Mouse (Mus musculus) kidney, adult 9 months (tissue): ENCODE results near the gene Mettl16.

Experiments
- DNase-seq: peaks from one replicate; pipeline ENCODE4 v3.0.0; 2022

The Mettl16 gene

DNA sequence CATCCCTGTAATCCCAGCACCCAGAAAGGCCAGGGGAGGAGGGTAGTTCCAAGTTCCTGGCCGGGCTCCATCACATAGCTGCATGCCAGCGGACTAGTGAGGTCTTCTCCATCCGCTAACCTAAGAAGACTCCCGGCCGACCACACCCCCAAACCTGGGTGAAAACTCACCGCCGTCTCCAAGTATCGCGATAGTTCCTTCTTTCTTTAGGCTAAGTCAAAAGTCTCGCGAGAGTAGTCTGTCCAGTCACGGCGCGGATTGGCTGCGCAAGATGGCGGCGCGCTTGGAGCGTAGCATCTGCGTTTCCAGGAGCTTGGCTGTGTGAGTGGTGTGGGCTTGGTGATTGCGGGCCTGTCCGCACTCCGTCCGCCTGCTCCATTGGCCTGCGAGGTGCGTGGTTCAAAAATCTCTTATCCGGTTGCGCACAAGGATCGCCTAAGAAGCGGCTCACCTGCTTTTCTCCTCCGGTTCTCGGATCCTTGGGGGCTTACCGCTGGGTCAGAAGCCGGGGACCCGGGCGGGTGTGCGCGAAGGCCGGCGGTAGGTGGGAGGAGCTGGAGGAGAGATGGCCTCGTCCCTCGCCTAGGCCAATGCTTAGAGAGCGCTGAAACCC, at the start of gene Mettl16:
Gene Mettl16, plus strand, starts transcription at position 236 of the 613 bp plus-strand sequence.
- DNase-seq, result peak; percentile 98

DNA sequence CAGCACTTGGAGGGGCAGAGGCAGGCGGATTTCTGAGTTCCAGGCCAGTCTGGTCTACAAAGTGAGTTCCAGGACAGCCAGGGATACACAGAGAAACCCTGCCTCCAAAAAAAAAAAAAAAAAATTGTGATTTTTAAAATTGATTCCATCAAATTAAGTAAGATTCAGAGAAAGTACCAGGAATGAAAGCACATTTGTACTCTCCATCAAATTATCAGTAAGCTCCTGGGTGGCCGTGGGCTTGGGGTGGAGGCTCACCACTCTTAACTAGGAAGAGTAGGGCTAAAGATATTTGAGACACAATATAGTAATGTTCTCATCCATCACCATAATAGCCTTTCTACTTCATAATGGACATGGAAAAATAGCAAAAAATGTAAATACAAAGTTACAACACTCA, 49.5 kb upstream of the Mettl16 start:
- no peak for DNase-seq

GRCm38 (mm10) chr11:74721971-74722370, 48.7 kb upstream of the Mettl16 start:
- DNase-seq, result no peak

- peak; percentile 86 for DNase-seq
Measured at GRCm38 (mm10) chr11:74723357-74724234, 47.0 kb upstream of the Mettl16 start.

DNA sequence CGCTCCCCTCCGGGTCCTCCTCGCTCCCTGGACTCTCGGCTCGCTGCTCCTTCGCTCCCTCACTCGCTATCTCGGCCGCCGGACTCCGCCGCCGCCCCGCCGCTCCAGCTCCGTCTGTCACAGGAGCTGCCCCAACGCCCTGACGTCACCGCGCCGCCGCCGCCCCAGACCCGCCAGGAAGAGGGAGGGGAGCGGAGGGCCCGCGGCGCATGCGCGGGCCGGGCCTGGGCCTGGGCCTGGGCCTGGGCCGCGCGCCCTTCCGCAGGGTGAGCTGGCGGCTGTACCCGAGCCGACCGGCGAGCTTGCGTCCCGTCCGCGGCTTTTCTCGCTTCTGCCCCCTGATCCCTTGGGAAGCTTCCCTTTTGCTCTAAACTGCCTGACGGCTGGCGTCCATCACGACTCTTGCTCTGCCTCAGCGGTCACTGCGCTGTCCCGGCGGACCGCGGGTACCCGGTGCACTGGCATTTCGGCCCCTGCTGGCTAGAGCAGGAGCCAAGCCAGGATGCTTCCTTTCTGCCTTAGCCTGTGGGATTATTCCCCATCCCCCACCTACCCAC, 46.3 kb upstream of the Mettl16 start, which contains the start of gene Pafah1b1:
Gene Pafah1b1, minus strand, starts transcription at position 436 of the 557 bp plus-strand sequence.
- peak; percentile 97 for DNase-seq

DNA sequence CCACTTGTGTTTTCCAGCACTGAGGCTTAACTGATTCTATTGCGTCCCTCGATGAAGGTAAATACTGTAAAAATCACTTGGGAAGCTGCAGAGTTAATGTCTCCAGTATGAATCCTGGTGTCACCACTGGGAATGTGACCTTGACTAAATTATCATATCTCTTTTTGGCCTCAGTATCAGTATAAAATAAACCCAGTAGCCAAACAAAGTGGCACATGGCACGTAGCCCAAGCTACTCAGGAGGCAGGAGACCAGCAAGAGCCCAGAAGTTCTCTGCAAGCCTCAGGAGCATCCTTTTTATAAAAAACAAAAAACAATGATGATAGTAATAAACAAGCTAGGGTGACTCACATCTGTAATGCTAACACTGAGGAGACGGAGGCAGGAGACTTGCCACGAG, 45.4 kb upstream of the Mettl16 start:
- DNase-seq, result no peak

GRCm38 (mm10) chr11:74734917-74735316, 35.7 kb upstream of the Mettl16 start:
- no peak for DNase-seq

- DNase-seq, result peak; percentile 53
Measured at GRCm38 (mm10) chr11:74737861-74738260, 32.8 kb upstream of the Mettl16 start.

DNA sequence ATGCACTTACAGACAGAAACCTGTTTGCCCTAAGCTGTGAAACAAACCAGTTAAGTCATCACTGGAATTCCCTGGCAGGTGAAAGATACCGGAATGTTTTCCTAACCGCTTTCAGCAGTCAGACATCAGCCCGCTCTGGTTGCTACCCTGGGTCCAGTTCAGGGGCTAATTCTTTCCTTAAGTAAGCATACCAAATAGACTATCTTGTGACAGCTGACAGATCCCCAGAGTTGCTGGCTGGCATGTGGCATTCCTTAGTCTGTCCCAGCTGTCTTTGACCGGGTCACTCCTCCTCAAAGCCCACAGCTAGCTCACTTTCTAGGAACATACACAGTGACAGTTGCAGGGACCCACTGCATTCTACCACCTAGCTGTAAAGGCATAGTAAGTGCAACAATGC, 22.6 kb upstream of the Mettl16 start:
- no peak for DNase-seq

DNA sequence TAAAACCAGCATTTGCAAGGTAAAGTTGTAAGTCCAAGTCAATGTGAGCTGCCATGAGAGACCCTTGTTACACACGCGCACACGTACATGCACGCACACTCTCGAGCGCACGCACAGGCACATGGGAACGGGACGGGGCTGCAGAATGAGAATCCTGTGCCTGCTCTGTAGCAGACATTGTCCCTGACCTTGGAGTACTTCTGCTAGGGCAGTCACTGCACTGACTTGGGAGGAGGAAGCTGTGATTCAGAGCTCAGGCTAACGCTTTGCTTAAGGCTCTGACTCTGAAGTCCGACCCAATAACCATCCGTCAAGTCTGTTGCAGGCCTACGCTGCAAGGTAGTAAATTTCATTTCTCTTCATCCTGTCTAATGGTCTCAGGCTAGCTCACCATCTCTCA, 21.4 kb upstream of the Mettl16 start:
- no peak for DNase-seq

GRCm38 (mm10) chr11:74750662-74751351, 19.8 kb upstream of the Mettl16 start:
- DNase-seq, result no peak

DNA sequence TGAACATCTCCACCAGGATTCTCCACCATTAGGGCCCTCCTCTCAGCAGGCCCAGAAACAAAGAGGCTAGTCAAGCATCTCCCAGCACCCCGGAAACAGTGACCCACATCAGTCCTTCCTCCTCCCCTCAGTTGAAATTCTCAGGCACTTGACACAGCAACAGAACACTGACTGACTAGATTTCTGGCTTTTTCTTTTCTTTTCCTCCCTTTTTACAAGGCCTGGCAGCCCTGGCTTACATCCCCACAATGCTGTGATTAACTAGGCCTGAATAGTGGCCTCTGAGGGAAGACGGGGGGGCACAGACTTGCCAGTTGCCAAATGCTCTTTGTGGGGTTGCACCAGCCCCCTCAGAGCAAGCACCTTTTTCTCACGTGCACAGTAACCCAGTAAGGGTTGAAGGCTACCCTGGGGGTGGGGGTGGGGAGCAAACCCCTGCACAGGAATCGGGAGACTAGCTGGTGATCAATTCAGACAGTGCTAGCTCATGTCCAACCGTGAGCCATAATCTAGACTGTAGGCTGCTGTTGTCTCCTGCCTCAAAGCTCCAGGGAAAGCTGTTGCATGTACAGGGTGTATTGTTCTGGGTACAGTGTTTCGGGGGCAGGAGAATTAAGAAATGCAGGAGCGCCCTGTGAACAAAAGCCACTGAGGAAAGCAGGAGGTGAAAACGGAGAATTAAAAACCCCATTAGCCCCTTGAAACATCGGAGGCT, 19.1 kb upstream of the Mettl16 start:
- DNase-seq, result no peak

- DNase-seq, result peak; percentile 72
Measured at GRCm38 (mm10) chr11:74756631-74757030, 14.0 kb upstream of the Mettl16 start.

- DNase-seq, result peak; percentile 69
Measured at GRCm38 (mm10) chr11:74761011-74761705, 9.5 kb upstream of the Mettl16 start.

DNA sequence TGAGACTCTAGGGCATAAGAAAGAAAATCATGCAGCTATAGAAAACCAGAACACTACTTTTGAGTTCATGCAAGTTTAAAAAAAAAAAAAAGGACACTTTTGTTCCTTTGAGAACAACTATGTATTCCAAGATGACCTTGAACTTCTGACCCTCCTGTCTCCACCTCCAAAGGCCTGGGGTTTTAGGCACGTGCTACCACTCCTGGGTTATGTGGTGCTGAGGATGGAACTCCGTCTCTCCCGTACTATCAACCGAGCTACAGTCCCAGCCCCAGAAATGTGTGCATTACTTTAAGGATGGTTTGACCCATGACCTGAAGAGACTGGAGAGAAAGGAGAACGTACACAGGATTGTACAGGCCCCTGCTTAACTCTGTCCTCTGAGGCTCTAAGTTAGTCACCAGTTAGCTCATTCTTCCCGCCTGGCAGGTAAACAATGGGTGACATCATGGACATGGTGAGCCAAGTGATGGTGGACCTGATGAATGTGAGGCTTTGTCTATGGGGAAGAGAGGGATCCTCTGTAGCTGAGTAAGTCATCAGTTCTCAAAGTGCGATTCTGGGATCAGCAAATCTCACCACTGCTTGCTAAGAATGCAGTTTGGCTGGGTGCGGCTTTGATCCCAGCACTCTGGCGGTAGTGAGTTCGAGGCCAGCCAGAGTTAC, 6.5 kb upstream of the Mettl16 start:
- no peak for DNase-seq

DNA sequence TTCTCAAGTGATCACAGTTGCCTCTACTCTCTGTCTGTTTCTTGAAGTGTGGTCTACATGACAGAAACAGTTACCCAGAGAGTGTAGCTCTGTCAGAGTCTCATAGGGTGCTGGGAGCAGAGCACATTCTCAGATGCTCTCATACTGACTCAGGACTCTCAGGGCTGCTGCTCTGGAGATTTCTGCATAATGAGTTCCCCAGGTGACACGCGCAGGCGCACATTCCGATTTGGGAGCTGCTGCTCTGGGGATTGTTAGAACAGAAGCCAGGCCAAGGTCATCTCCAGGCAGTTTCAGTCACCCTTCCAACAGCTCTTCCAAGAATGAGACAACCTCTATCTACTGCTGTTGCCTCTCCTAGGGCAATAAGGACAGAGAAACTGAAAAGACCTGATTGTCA, 3.2 kb upstream of the Mettl16 start:
- DNase-seq, result peak; percentile 29

DNA sequence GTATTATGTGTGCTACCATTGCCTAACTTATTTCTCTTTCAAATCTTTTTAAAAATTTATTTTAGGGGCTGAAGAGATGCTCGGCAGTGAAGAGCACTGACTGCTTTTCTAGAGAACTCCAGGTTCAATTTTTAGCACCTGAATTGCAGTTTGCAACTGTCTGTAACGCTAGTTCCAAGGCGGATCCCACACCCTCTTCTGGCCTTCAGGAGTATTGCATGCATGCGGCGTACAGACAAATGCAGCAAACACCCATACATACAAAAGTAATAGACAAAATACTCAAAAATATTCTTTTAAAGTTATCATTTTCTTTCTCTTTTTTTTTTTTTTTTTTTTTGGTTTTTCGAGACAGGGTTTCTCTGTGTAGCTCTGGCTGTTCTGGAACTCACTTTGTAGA, 2.6 kb upstream of the Mettl16 start:
- DNase-seq, result peak; percentile 59

- DNase-seq, result no peak
Measured at GRCm38 (mm10) chr11:74770037-74770436, 593 bp upstream of the Mettl16 start.

DNA sequence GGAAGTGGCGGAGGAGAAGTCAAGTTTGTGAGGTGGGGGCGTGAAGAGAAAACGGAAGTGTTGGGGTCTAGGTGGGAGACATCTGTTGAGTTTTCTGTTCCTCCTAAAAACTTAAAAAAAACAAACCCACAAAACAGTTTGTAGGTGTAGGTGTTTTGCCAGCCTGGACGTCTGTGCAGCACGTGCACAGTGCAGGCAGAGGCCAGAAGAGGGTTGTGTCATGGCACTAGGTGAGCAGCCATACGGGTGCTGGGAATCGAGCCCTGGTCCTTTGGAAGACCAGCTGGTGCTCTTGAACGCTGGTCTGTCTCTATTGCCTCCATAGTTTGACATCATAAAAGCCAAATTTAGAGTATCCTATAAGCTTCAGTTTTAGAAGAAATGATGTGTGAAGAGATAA, 604 bp downstream of the Mettl16 start:
- DNase-seq, result no peak

- DNase-seq, result no peak
Measured at GRCm38 (mm10) chr11:74771650-74772049, 1.0 kb downstream of the Mettl16 start.

DNA sequence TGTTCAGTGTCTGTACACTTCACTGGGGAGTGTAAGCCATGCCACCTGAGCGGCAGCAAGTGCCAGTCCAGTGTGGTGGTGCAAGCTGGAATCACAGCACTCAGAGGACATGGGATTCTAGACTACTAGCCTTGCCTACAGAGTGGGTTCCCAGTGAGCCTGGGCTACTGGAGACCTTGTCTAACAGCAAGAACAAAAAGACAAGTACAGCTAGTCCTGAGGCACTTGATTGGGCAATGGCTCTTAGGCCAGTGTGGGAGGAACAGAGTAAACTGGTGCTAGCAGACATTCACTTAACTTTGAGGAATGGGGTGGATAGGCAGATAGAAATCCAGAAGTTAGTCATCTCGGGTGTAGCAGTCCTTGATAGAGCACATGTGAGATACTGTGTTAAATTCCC, 1.8 kb downstream of the Mettl16 start:
- DNase-seq, result no peak
